Mouse (Mus musculus): ENCODE measurements at regions not wholly inside any gene's neighbourhood (a gene's known extent, or its start where the extent isn't known, plus 50 kb on each side); places are given as distances from the start of the nearest gene placed in this dataset.
"Not testable (repeated sequence)": the region's sequence is repeated elsewhere in the genome, so short reads cannot be mapped to it uniquely, and the experiment has no call there.

DNA sequence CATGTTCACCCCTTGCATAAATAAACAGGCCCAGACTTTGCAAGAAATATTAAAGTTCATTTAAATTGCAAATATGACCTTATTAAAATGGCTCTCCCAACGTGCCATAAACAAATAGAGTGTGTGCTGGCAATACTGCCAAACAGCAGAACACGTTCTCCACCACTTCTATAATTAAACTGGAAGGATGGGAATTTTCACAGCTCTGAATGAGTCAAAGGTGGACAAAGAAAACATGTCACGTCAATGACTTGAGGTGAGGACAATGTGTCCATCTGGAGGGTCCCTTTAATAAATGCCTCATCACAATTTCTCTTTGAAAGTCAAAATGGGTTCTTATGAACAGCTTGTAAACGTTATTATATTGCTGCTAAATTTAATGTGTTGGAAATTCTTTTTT is 114.8 kb downstream of the Galc start:
- no peaks in the 10 kb centered on the region for H3K27me3 ChIP-seq (ENCODE audit: control insufficient read depth, insufficient read depth, insufficient read length)
- no peak for TF ChIP-seq MYOD1 (IDR thresholded peaks at IDR 0.05; ENCODE audit: control insufficient read depth, insufficient read length, low read depth)
- TF ChIP-seq CTCF (IDR thresholded peaks at IDR 0.05; ENCODE audit: control insufficient read depth, insufficient read depth, insufficient read length): no peak
- no peak for TF ChIP-seq USF1 (IDR thresholded peaks at IDR 0.05; ENCODE audit: low read depth)
- TF ChIP-seq MYOG (IDR thresholded peaks at IDR 0.05; ENCODE audit: control insufficient read depth, extremely low read depth, insufficient read length): no peak
- TF ChIP-seq CEBPB (IDR thresholded peaks at IDR 0.05; ENCODE audit: low read depth): no peak
- no peak for TF ChIP-seq FOSL1 (IDR thresholded peaks at IDR 0.05; ENCODE audit: insufficient read depth, low read length, poor library complexity, severe bottlenecking)
- no peak for TF ChIP-seq MAX (IDR thresholded peaks at IDR 0.05)
- no peaks in the 10 kb centered on the region for H3K79me2 ChIP-seq (ENCODE audit: control insufficient read depth, insufficient read depth)

DNA sequence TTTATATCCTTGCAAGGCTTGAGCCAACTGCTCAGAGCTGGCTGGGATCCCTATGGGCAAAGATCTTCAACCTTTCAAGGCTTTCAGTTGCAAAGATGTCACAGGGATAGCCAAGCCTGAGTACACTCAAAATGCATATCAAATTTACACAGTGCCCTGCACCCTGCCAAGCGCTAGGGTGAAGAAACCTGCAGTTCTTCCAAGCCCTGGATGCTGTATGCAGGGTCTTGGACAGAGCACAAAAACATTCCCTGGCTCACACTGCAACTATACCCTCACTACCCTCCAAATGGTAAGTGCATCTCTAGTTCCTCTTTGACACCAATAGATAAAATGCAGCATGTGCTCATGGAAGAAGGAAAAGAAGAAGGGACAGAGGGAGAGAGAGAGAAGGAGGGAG is 116.1 kb downstream of the Galc start:
- Histone ChIP-seq H3K27me3 (ENCODE audit: control insufficient read depth, insufficient read depth, insufficient read length) (no peaks in the 10 kb centered on the region), H3K36me3 (ENCODE audit: control insufficient read depth, insufficient read depth) (no peaks in the 10 kb centered on the region), H3K79me2 (ENCODE audit: control insufficient read depth, insufficient read depth) (no peaks in the 10 kb centered on the region), H3ac (ENCODE audit: control insufficient read depth, insufficient read length, low read depth) (no peak overlapping the region), H3K4me3 (ENCODE audit: insufficient read depth, poor library complexity, severe bottlenecking) (no peak overlapping the region), H3K79me3 (ENCODE audit: low read depth) (no peaks in the 10 kb centered on the region)
- no peak for TF ChIP-seq CTCF (IDR thresholded peaks at IDR 0.05; ENCODE audit: control insufficient read depth, insufficient read depth, insufficient read length)

More for the DNA sequence above, 114.8 kb downstream of the Galc start:
- H3K79me3 ChIP-seq (ENCODE audit: low read depth): no peaks in the 10 kb centered on the region
- no peak overlapping the region for H3K4me3 ChIP-seq (ENCODE audit: insufficient read depth, poor library complexity, severe bottlenecking)
- H3K36me3 ChIP-seq (ENCODE audit: control insufficient read depth, insufficient read depth): no peaks in the 10 kb centered on the region
- no peak overlapping the region for H3ac ChIP-seq (ENCODE audit: control insufficient read depth, insufficient read length, low read depth)

- not testable (repeated sequence) for H3K36me3 ChIP-seq (ENCODE audit: control insufficient read depth, insufficient read depth); H3K4me3 ChIP-seq (ENCODE audit: insufficient read depth, poor library complexity, severe bottlenecking); H3K79me3 ChIP-seq (ENCODE audit: low read depth); H3K79me2 ChIP-seq (ENCODE audit: control insufficient read depth, insufficient read depth); H3K27me3 ChIP-seq (ENCODE audit: control insufficient read depth, insufficient read depth, insufficient read length); H3ac ChIP-seq (ENCODE audit: control insufficient read depth, insufficient read length, low read depth)
Observed at GRCm38 (mm10) chr12:98139906-98140305, 119.4 kb downstream of the Galc start.

DNA sequence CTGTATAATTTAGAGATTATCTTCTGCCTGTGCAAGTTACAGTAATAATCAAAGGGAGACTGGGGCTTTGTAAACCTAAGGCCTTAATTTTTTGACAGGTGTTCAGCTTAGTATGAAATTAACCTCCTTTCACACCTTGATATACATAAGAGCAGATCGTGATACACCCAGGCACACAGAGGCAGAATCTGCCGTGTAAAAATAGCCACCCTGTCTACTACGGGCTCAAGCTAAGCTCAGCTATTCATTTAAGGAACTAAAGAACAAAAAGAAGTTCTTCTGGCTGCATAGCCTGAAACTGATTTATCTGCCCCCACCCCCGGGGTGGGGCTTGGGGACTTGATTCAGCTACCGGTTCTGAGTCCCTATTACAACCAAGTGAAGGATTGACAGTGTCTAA is 128.0 kb downstream of the Galc start:
- no peak overlapping the region for H3K4me3 ChIP-seq (ENCODE audit: insufficient read depth, poor library complexity, severe bottlenecking)
- no peak for TF ChIP-seq MYOD1 (IDR thresholded peaks at IDR 0.05; ENCODE audit: control insufficient read depth, insufficient read length, low read depth)
- no peak for TF ChIP-seq CEBPB (IDR thresholded peaks at IDR 0.05; ENCODE audit: low read depth)
- no peak for TF ChIP-seq MYOG (IDR thresholded peaks at IDR 0.05; ENCODE audit: control insufficient read depth, extremely low read depth, insufficient read length)
- no peak for TF ChIP-seq USF1 (IDR thresholded peaks at IDR 0.05; ENCODE audit: low read depth)
- TF ChIP-seq FOSL1 (IDR thresholded peaks at IDR 0.05; ENCODE audit: insufficient read depth, low read length, poor library complexity, severe bottlenecking): no peak
- TF ChIP-seq MAX (IDR thresholded peaks at IDR 0.05): no peak
- no peak for TF ChIP-seq CTCF (IDR thresholded peaks at IDR 0.05; ENCODE audit: control insufficient read depth, insufficient read depth, insufficient read length)
- H3K36me3 ChIP-seq (ENCODE audit: control insufficient read depth, insufficient read depth): no peaks in the 10 kb centered on the region
- H3K79me3 ChIP-seq (ENCODE audit: low read depth): no peaks in the 10 kb centered on the region
- H3K79me2 ChIP-seq (ENCODE audit: control insufficient read depth, insufficient read depth): no peaks in the 10 kb centered on the region
- no peak overlapping the region for H3ac ChIP-seq (ENCODE audit: control insufficient read depth, insufficient read length, low read depth)
- no peaks in the 10 kb centered on the region for H3K27me3 ChIP-seq (ENCODE audit: control insufficient read depth, insufficient read depth, insufficient read length)

GRCm38 (mm10) chr12:98123541-98123940 is 135.7 kb downstream of the Galc start:
- TF ChIP-seq FOSL1 (IDR thresholded peaks at IDR 0.05; ENCODE audit: insufficient read depth, low read length, poor library complexity, severe bottlenecking): no peak
- no peak for TF ChIP-seq MYOG (IDR thresholded peaks at IDR 0.05; ENCODE audit: control insufficient read depth, extremely low read depth, insufficient read length)
- TF ChIP-seq CEBPB (IDR thresholded peaks at IDR 0.05; ENCODE audit: low read depth): no peak
- TF ChIP-seq MAX (IDR thresholded peaks at IDR 0.05): no peak
- no peak for TF ChIP-seq MYOD1 (IDR thresholded peaks at IDR 0.05; ENCODE audit: control insufficient read depth, insufficient read length, low read depth)
- H3K4me3 ChIP-seq (ENCODE audit: insufficient read depth, poor library complexity, severe bottlenecking): no peak overlapping the region
- no peaks in the 10 kb centered on the region for H3K79me2 ChIP-seq (ENCODE audit: control insufficient read depth, insufficient read depth)
- H3K36me3 ChIP-seq (ENCODE audit: control insufficient read depth, insufficient read depth): no peaks in the 10 kb centered on the region
- no peak overlapping the region for H3ac ChIP-seq (ENCODE audit: control insufficient read depth, insufficient read length, low read depth)
- H3K79me3 ChIP-seq (ENCODE audit: low read depth): no peaks in the 10 kb centered on the region
- no peaks in the 10 kb centered on the region for H3K27me3 ChIP-seq (ENCODE audit: control insufficient read depth, insufficient read depth, insufficient read length)

- H3K27me3 ChIP-seq (ENCODE audit: control insufficient read depth, insufficient read depth, insufficient read length): no peaks in the 10 kb centered on the region
- H3K4me3 ChIP-seq (ENCODE audit: insufficient read depth, poor library complexity, severe bottlenecking): no peak overlapping the region
- H3K79me3 ChIP-seq (ENCODE audit: low read depth): no peaks in the 10 kb centered on the region
- no peaks in the 10 kb centered on the region for H3K36me3 ChIP-seq (ENCODE audit: control insufficient read depth, insufficient read depth)
- H3K79me2 ChIP-seq (ENCODE audit: control insufficient read depth, insufficient read depth): no peaks in the 10 kb centered on the region
- TF ChIP-seq MYOD1 (IDR thresholded peaks at IDR 0.05; ENCODE audit: control insufficient read depth, insufficient read length, low read depth) (no peak), CEBPB (IDR thresholded peaks at IDR 0.05; ENCODE audit: low read depth) (no peak), MAX (IDR thresholded peaks at IDR 0.05) (no peak), USF1 (IDR thresholded peaks at IDR 0.05; ENCODE audit: low read depth) (no peak), MYOG (IDR thresholded peaks at IDR 0.05; ENCODE audit: control insufficient read depth, extremely low read depth, insufficient read length) (no peak), CTCF (IDR thresholded peaks at IDR 0.05; ENCODE audit: control insufficient read depth, insufficient read depth, insufficient read length) (no peak), FOSL1 (IDR thresholded peaks at IDR 0.05; ENCODE audit: insufficient read depth, low read length, poor library complexity, severe bottlenecking) (no peak)
- H3ac ChIP-seq (ENCODE audit: control insufficient read depth, insufficient read length, low read depth): no peak overlapping the region
Observed at GRCm38 (mm10) chr12:98108039-98108438, 151.2 kb downstream of the Galc start.
